Mouse (Mus musculus) cerebellum, postnatal 10 days (tissue): ENCODE measurements at regions not wholly inside any gene's neighbourhood (a gene's known extent, or its start where the extent isn't known, plus 50 kb on each side); places are given as distances from the start of the nearest gene placed in this dataset.

Source experiments
- DNase-seq, 2 experiments: peaks; one replicate each; pipeline ENCODE4 v3.0.0; 2021; ENCODE audit warnings: mixed read lengths in 2 of 2

DNA sequence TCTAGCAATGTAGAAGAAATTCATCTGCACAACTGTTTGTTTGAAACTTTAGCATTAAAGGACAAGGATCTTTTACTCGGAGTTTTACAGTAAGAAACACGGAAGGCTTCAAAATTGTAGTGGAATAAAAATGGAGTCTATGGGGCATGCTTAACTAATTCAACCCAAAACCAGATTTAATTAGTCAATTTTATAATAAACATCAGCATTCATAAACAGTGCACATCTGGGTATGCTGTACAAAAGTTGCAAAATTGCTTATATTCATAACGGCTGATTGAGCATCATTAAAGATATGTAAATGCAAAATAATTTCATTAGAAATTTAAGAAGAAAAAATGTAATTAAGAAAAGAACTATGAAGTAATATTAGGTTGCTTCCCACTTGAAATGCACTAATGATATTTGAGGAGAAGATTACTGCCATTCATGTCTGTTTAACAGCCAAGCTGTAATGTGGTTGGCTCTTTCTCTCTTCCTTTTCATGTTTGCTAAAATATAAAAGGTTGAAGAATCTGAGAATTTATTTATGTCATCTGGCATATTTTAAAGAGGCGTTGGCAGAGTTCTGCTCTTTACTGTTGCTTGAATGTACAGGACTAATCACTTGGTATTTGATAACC is 1037.3 kb downstream of the Fam181b start:
- DNase-seq: no peak

DNA sequence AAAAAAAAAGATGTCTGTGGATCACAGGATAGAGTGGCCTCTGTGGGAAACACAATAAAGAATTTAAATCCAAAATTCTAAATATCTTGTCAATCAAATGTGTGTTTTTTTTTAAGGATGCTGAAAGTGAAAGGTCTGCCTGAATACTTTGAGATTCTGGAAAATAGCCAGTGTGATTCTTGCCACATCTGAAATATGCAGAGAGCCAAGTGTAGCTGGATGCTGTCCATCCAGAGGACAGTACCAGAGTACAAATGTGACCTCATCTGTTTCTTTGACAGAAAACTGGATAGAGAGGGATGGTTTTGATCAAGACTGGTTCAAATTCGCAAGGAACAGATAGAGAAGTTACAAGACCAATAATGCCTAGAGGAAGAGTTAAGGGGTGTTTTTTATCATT is 1044.1 kb downstream of the Fam181b start:
- peak; percentile 4 to 20 for DNase-seq

DNA sequence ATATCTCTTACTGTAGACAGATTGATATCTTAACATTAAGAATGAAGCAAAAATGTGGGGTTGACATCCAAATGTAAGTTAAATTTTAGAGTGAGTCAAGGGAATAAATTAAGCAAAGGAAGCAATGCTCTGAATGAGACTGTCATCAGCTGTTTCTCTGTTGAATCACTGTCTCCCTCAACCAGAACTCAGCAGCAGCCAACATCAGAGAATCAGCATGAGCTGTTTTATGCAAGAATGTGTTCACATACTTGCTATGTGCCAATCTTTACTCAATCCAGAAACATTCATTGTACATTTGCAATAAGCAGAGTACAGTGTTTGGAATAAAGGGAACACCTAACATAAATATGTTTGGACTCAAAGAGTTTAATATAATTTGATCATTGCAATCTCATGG is 1074.6 kb downstream of the Fam181b start:
- no peak for DNase-seq

DNA sequence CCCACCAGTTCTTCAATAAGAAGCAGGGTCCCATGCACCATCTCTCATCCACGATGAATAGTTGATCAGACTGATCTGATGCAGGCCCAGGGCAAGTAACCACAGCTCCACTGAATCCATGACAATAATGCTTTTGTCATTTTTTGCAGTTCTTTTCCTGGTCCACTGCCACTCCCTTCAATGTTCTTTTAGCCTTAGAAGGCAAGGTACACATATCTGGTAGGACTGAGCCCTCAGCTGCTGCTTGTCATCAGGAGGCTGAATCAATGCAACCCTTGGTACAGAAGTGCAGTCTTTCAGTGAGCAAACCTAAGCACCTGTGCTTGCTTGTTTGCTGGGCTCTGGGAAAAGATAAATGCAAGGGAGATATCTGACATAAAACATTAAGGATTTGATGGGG is 1075.8 kb downstream of the Fam181b start:
- DNase-seq: no peak

DNA sequence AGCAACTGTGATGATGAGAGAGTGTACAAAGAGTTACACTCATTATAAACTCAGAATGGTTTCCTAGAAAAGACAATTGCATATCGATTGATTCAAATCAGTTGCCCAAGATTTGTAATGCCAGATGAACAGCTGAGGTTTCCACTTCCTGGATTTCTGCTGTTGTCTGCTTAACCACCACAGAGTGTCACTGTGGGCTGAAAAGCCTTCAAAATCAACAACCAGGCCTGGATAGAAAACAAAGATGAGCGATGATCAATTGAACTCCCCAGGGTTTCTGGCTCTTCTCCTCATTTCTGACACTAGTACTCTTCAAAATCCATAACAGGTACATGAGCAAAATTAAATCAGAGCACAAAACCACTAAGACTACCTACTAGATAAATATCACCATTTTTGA is 1100.4 kb downstream of the Fam181b start:
- DNase-seq: peak; percentile 4 to 16

DNA sequence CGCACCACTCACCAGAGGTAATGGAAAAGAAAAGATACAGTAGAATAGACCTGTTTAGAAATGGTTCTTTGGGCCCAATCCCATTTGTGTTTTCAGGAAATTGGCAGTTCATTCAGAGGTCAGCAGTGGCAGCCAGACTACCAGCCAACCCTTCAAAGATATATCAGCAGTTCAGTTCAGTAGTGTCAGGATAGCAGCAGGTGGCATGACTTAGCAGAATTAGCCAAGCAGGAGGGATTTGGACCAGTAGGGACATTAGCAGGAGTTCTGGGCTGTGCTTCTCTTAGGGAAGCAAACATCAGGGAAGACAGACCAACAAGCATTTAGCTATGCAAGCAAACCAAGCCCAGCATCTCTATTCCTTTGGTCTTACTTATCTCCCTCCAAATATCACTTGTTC is 1132.7 kb downstream of the Fam181b start:
- DNase-seq: no peak

DNA sequence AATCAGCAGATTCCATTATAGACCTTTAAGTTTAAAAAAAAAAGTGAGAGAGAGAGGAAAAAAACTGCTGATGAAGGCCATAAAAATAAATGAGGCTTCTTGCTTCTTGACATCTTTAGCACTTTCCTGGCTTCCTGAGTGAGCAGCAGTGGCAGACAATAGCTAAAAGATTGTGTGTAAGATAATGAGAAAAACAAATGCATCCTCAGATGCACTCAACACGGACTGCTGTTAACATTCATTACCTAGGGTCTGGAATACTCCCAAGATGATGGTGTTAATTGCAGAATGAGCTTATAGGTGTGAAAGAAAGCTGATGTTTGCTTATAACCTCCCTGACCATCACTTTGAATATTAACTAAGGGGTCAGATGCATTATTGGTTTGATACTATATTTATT is 1147.8 kb downstream of the Fam181b start:
- no peak for DNase-seq

DNA sequence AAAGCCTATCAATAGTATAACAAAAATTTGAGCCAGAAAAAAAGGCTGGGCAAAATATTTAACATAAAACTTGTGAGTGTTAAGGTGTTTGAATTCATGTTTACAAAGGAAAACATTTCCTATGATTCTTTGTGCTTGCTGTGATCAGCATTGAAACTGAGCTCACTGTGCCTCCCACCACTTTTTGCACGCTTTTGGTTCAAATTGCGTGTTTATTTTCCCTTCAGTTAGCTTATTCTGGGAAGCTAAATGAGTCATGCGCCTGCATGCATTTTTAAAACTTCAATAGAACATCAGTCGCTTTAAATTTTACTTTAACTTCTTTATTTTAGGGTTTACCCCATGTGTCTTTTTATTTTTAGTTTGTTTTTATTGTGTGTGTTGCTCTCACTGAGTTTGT is 1154.0 kb downstream of the Fam181b start:
- no peak for DNase-seq

DNA sequence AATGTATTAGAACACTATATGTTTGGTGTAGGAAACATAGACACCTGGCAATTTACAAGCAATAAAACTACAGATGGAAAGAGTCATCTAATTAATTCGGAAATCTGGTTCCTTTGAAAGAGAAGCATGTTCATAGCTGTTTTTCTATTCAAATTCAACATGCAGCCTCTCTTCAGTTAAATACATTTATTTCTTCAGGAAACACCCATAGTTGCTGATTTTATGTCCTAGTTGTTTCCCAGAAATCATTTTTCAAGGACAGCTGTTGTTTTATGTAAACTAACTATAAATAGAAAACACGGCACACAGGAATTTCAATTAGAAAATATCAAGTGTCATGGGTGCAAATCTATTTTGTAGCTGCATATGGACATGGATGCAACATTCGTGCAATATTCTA is 1169.8 kb downstream of the Fam181b start:
- DNase-seq: no peak

DNA sequence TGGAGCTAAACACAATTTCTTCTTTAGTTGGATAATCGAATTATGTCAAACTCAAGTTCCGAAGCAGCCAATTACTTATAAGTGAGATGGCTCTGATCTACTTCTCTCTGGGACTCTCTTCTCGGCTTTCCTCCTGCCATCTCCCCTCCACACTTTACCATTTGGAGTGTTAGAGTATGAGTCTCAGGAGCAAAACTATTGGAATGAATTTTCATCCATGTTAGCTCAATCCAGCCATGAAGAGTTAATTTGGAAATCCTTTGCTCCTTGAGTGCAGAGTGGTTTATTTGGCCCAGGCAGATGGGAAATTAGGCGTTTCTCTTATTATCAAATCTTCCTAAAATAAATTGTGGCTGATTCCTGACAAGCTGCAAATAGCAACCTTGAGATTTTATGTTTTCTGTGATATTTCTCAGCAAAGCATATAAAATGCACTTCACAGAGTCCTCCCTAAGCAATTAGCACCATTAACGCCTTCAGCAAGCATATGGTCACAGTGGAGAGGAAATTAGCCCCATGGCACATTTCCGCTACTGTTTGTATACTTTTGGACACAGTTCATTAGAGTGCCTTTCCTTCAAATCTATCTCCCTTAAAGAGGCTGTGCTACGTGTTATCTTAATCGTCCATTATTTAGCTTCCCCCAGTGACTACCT is 1189.1 kb downstream of the Fam181b start:
- DNase-seq: no peak

DNA sequence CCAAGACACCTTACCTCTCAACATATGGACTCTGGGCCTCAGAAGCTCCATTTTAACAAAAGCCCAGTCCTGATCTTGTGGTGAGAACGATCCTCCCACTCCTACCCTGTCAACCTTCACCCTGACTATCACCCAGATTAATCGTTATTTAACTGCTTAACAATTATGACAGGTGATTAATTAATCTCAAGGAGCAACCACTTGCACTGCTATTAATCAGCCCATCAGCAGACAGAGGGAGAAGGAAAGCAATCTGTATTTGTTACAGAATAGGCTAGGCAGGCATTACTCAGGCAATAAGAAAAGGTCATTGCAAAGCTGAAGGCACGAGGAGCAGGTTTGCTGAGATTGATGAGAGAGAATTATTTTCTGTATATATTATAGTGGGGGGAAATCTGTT is 1201.9 kb downstream of the Fam181b start:
- no peak for DNase-seq

DNA sequence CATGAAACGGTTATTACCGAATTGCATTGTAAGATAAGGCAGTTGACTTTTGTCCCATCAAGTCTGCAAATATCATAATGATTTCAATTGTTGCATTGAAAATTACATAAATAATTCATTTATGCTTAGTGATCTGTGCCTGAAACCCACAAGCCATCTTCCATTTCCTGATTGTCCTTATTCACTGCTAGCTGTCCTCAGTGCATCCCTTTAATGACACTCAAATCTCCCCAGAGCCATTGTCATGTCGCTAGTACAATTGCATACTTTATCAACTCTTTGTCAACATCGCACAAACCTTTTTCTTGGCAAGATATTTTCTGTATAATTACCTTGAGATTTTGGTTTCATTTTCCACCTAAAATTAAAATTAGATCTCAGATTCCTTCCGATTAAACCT is 1202.3 kb downstream of the Fam181b start:
- no peak for DNase-seq

DNA sequence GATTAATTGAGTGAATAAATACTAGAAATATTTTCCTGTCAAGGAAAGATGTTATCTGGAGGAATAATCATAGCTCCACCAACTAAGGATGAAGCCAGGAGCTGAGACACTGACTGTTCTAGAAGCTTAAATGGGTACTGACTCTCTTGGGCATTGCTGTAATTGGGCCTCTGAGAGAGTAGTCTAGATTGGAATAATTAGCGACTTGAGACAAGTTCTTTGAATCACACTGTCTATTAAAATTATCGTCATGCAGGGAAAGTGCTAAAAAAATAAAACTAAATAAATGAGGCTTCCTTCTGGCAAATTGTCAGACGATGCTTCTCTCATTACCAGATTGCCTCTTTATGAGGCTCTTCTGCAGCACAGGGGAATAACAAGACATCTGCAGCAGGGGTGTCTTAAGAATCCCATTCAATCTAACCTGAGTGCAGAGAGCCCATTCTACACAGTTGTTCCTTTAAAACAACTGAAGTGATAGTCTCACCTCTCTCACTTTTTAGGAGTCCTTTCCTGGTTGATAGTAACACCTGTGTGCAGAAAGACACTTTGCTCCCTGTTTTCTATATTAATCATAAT is 1203.5 kb downstream of the Fam181b start:
- no peak for DNase-seq

DNA sequence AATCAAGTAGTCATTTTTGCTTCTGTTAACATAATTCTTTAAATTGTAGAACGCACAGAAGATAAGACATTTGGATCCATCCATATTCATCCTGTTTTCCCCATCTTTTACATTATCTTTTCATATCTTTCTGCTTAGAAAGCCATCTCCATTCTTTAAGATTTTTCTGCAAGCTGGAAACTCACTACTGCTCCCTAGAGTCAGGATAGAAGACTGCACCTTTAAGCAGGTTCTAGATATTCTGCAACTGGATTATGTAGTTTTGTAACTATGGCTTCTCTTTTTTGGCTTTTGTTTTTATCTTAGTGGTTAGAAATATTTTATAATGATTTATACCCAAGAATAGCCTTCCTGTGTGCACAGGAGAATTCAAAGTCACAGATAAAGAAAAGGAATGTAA is 1225.9 kb downstream of the Fam181b start:
- peak; percentile 7 to 16 for DNase-seq

DNA sequence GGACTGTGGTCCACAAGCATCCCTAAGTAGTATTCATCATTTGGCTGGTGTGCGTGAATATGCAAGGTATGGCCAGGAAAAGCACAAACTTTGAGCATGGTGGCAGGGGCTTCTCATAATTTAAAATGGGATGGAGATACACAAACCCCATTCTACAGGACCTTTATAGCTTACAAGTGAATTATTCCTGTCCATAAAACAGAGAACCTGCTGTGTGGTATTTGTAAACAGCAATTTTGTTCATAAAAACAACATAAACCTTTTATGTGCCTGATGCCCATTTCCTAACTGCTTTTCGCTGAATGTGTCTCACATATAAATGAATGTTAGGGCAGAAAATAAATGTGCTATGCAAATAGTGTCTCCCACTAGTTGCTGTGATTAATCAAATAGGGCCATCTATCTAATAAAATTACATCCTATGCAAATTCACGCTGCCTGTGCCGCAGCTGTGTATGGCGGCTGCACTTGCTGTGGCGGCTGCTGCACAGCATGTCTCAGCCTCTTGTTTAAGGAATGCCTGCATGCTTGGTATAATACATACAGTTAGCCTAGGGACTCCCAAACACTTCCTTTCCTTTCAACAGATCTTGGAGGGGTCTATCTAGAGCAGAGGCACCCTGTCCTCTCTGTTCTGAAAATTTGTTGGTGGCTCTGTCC is 1235.4 kb downstream of the Fam181b start:
- no peak for DNase-seq

DNA sequence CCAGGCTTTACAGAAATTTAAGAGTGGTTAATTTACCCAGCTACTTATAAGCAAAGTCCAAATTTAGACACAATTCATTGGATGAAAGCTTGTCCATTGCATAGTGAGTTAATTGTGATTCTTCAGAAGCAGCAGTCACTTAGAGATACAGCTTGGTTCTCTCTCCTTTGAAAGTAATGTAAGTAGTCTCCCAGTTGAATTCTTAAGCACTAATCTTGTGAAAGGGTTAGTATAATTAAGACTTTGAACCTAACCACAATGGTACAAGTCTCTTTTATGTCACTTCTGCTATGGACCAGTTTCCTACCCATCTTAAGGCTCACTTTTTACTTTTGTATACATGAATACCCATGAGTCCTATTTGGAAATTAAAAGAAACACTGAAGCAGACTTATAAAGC is 1252.9 kb downstream of the Fam181b start:
- DNase-seq: no peak
